Mouse (Mus musculus): ENCODE measurements around the gene Prkca. TPM values are rescaled to one million over a fixed set of nuclear protein-coding genes. Genes with fewer than 3 reads are reported as not detected.

The Prkca gene
- polyA plus RNA-seq, 1 experiment = 2.8 TPM

- H3K27ac ChIP-seq (ENCODE audit: insufficient read depth, low read length) = no peak overlapping the region
- no peak overlapping the region for H3K4me3 ChIP-seq (ENCODE audit: low read depth, low read length)
- no peaks in the 10 kb centered on the region for H3K36me3 ChIP-seq (ENCODE audit: control insufficient read depth, insufficient read depth, low read length, poor library complexity, severe bottlenecking)
- no peaks in the 10 kb centered on the region; the same call in 1 of the 2 replicates for H3K27me3 ChIP-seq (ENCODE audit: control insufficient read depth, insufficient read depth, low read length, poor library complexity, severe bottlenecking)
- no peak overlapping the region for H3K9ac ChIP-seq (ENCODE audit: low read depth, poor library complexity, severe bottlenecking)
- no peak for TF ChIP-seq CTCF (IDR thresholded peaks at IDR 0.05; ENCODE audit: low read depth, low read length)
- no peak for TF ChIP-seq POLR2A (IDR thresholded peaks at IDR 0.05; ENCODE audit: insufficient read depth, low read length)
- TF ChIP-seq EP300 (IDR thresholded peaks at IDR 0.05; ENCODE audit: insufficient read depth, low read depth, low read length) = no peak
- H3K4me1 ChIP-seq (ENCODE audit: control insufficient read depth, insufficient read depth, low read length) = no peaks in the 10 kb centered on the region
- no peaks in the 10 kb centered on the region for H3K9me3 ChIP-seq (replicated peaks; ENCODE audit: control insufficient read depth, insufficient read depth, low read length, poor library complexity, severe bottlenecking)
Observed at GRCm38 (mm10) chr11:108248218-108249046, 95.3 kb downstream of the Prkca start.

- Histone ChIP-seq H3K4me3 (ENCODE audit: low read depth, low read length) (no peak overlapping the region), H3K27ac (ENCODE audit: insufficient read depth, low read length) (no peak overlapping the region), H3K36me3 (ENCODE audit: control insufficient read depth, insufficient read depth, low read length, poor library complexity, severe bottlenecking) (no peaks in the 10 kb centered on the region), H3K9ac (ENCODE audit: low read depth, poor library complexity, severe bottlenecking) (no peak overlapping the region), H3K9me3 (replicated peaks; ENCODE audit: control insufficient read depth, insufficient read depth, low read length, poor library complexity, severe bottlenecking) (no peaks in the 10 kb centered on the region), H3K27me3 (ENCODE audit: control insufficient read depth, insufficient read depth, low read length, poor library complexity, severe bottlenecking) (no peaks in the 10 kb centered on the region; the same call in 1 of the 2 replicates), H3K4me1 (ENCODE audit: control insufficient read depth, insufficient read depth, low read length) (no peaks in the 10 kb centered on the region)
- no peak for TF ChIP-seq EP300 (IDR thresholded peaks at IDR 0.05; ENCODE audit: insufficient read depth, low read depth, low read length)
- no peak for TF ChIP-seq CTCF (IDR thresholded peaks at IDR 0.05; ENCODE audit: low read depth, low read length)
- TF ChIP-seq POLR2A (IDR thresholded peaks at IDR 0.05; ENCODE audit: insufficient read depth, low read length) = no peak
Observed at GRCm38 (mm10) chr11:108247121-108247863, 96.4 kb downstream of the Prkca start.

- H3K9me3 ChIP-seq (replicated peaks; ENCODE audit: control insufficient read depth, insufficient read depth, low read length, poor library complexity, severe bottlenecking) = no peaks in the 10 kb centered on the region
- no peak overlapping the region for H3K9ac ChIP-seq (ENCODE audit: low read depth, poor library complexity, severe bottlenecking)
- no peak overlapping the region for H3K4me3 ChIP-seq (ENCODE audit: low read depth, low read length)
- H3K27ac ChIP-seq (ENCODE audit: insufficient read depth, low read length) = no peak overlapping the region
- H3K4me1 ChIP-seq (ENCODE audit: control insufficient read depth, insufficient read depth, low read length) = no peaks in the 10 kb centered on the region
- TF ChIP-seq EP300 (IDR thresholded peaks at IDR 0.05; ENCODE audit: insufficient read depth, low read depth, low read length) (no peak), POLR2A (IDR thresholded peaks at IDR 0.05; ENCODE audit: insufficient read depth, low read length) (no peak), CTCF (IDR thresholded peaks at IDR 0.05; ENCODE audit: low read depth, low read length) (no peak)
- no peaks in the 10 kb centered on the region for H3K36me3 ChIP-seq (ENCODE audit: control insufficient read depth, insufficient read depth, low read length, poor library complexity, severe bottlenecking)
- no peaks in the 10 kb centered on the region; the same call in 1 of the 2 replicates for H3K27me3 ChIP-seq (ENCODE audit: control insufficient read depth, insufficient read depth, low read length, poor library complexity, severe bottlenecking)
Observed at GRCm38 (mm10) chr11:108246267-108246702, 97.4 kb downstream of the Prkca start.

GRCm38 (mm10) chr11:108244241-108244640, 99.5 kb downstream of the Prkca start:
- no peak for TF ChIP-seq CTCF (IDR thresholded peaks at IDR 0.05; ENCODE audit: low read depth, low read length)
- no peak for TF ChIP-seq EP300 (IDR thresholded peaks at IDR 0.05; ENCODE audit: insufficient read depth, low read depth, low read length)
- TF ChIP-seq POLR2A (IDR thresholded peaks at IDR 0.05; ENCODE audit: insufficient read depth, low read length) = no peak
- Histone ChIP-seq H3K9me3 (replicated peaks; ENCODE audit: control insufficient read depth, insufficient read depth, low read length, poor library complexity, severe bottlenecking) (no peaks in the 10 kb centered on the region), H3K4me1 (ENCODE audit: control insufficient read depth, insufficient read depth, low read length) (no peaks in the 10 kb centered on the region), H3K27ac (ENCODE audit: insufficient read depth, low read length) (no peak overlapping the region), H3K4me3 (ENCODE audit: low read depth, low read length) (no peak overlapping the region), H3K36me3 (ENCODE audit: control insufficient read depth, insufficient read depth, low read length, poor library complexity, severe bottlenecking) (no peaks in the 10 kb centered on the region), H3K9ac (ENCODE audit: low read depth, poor library complexity, severe bottlenecking) (no peak overlapping the region), H3K27me3 (ENCODE audit: control insufficient read depth, insufficient read depth, low read length, poor library complexity, severe bottlenecking) (no peaks in the 10 kb centered on the region; the same call in 1 of the 2 replicates)

GRCm38 (mm10) chr11:108243633-108244032, 100.1 kb downstream of the Prkca start:
- Histone ChIP-seq H3K36me3 (ENCODE audit: control insufficient read depth, insufficient read depth, low read length, poor library complexity, severe bottlenecking) (no peaks in the 10 kb centered on the region), H3K9ac (ENCODE audit: low read depth, poor library complexity, severe bottlenecking) (no peak overlapping the region), H3K27ac (ENCODE audit: insufficient read depth, low read length) (no peak overlapping the region), H3K4me3 (ENCODE audit: low read depth, low read length) (no peak overlapping the region), H3K9me3 (replicated peaks; ENCODE audit: control insufficient read depth, insufficient read depth, low read length, poor library complexity, severe bottlenecking) (no peaks in the 10 kb centered on the region), H3K27me3 (ENCODE audit: control insufficient read depth, insufficient read depth, low read length, poor library complexity, severe bottlenecking) (no peaks in the 10 kb centered on the region), H3K4me1 (ENCODE audit: control insufficient read depth, insufficient read depth, low read length) (no peaks in the 10 kb centered on the region)
- TF ChIP-seq EP300 (IDR thresholded peaks at IDR 0.05; ENCODE audit: insufficient read depth, low read depth, low read length) (no peak), POLR2A (IDR thresholded peaks at IDR 0.05; ENCODE audit: insufficient read depth, low read length) (no peak), CTCF (IDR thresholded peaks at IDR 0.05; ENCODE audit: low read depth, low read length) (no peak)
